Mouse (Mus musculus) limb, embryonic 11.5 days (tissue): ENCODE data around the gene Sulf2. TPM values are rescaled to one million over a fixed set of nuclear protein-coding genes. Genes with fewer than 3 reads are reported as not detected.
A peak's percentile ranks its signal among the peaks of the same experiment; 100 is the strongest.

Experiments used
- ATAC-seq: fragments of 200-750 bp; cut with Nextera tagmentation; 2 replicates; pipeline ENCODE4 v1.8.0; 2017; ENCODE audit warnings: low read depth; ENCODE audit not compliant: insufficient number of reproducible peaks, low FRiP score, low TSS enrichment
- DNase-seq: peaks from one replicate; pipeline ENCODE4 v3.0.0-alpha.2; 2015; ENCODE audit warnings: low spot score
- H3K27ac ChIP-seq: fragments of 300-500 bp; sonication (generic); replicated peaks from 2 replicates; pipeline ENCODE4 v1.5.1; 2014; ENCODE audit warnings: low read depth, mild to moderate bottlenecking, low read length
- H3K27me3 ChIP-seq: fragments of 300-500 bp; sonication (generic); 2 replicates; pipeline ENCODE4 v1.6.1; 2014; ENCODE audit warnings: mild to moderate bottlenecking, low read length, mixed read lengths; ENCODE audit not compliant: control insufficient read depth, insufficient read depth
- H3K36me3 ChIP-seq: fragments of 300-500 bp; sonication (generic); 2 replicates; pipeline ENCODE4 v1.6.1; 2014; ENCODE audit warnings: mild to moderate bottlenecking, low read length, moderate library complexity, mixed read lengths; ENCODE audit not compliant: control insufficient read depth, insufficient read depth
- H3K4me1 ChIP-seq: fragments of 300-500 bp; sonication (generic); 2 replicates; pipeline ENCODE4 v1.6.1; 2014; ENCODE audit warnings: low read length, mixed read lengths; ENCODE audit not compliant: control insufficient read depth, insufficient read depth
- H3K4me2 ChIP-seq: fragments of 300-500 bp; sonication (generic); 2 replicates; pipeline ENCODE4 v1.6.1; 2014; ENCODE audit warnings: low read depth, mild to moderate bottlenecking, moderate library complexity; ENCODE audit not compliant: severe bottlenecking
- H3K4me3 ChIP-seq: fragments of 300-500 bp; sonication (generic); 2 replicates; pipeline ENCODE4 v1.5.1; 2014; ENCODE audit warnings: low read depth, low read length
- H3K9ac ChIP-seq: fragments of 300-500 bp; sonication (generic); 2 replicates; pipeline ENCODE4 v1.6.1; 2014; ENCODE audit warnings: mild to moderate bottlenecking, low read length
- H3K9me3 ChIP-seq: fragments of 300-500 bp; sonication (generic); 2 replicates; pipeline ENCODE4 v1.6.1; 2016; ENCODE audit warnings: low read length; ENCODE audit not compliant: control insufficient read depth
- WGBS: fragments of 180-500 bp; shearing (Covaris S2); extraction: QIAGEN DNeasy Blood & Tissue Kit; methylation state at CpG from one replicate; pipeline ENCODE4 v1.1.7; 2014; 5-methylcytosine and 5-hydroxymethylcytosine counted together
- polyA plus RNA-seq: library from polyadenylated mRNA; unstranded; fragments of >200 nt; fragmentation: Nextera tagmentation; extraction: Ambion mirVana; gene quantifications from 2 replicates; pipeline ENCODE4 v1.2.1, GENCODE M21; 2014

Sulf2 gene
- 193 and 210 TPM in 2 replicates for polyA plus RNA-seq

DNA sequence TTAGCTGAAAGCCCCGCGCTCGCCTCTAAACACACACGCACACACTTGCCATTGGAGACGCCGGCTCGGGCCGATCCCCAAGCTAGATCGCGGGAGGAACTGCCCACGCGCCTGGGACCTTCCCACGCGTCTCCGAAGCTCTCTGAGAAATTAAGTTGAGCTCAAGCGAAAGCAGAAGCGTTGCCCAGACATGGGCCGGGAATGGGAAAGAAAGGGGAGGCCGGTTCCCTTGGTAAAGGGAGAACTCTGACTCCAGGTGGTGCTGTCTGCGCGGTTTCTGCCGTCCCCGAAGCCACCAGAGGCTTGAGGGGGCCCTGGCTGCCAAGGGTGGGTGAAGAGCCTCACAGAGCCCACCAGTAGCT, at the start of gene Sulf2:
Gene Sulf2, minus strand, starts transcription at position 210 of the 362 bp plus-strand sequence.
- no peaks in the 10 kb centered on the region for H3K36me3 ChIP-seq
- peak within 1 kb of the TSS; percentile 92 for H3K4me2 ChIP-seq
- DNase-seq: peak; percentile 90
- no peaks in the 10 kb centered on the region for H3K27me3 ChIP-seq
- under 1% methylated on average over 23 of the region's 23 CpGs for WGBS
- H3K9ac ChIP-seq: peak within 1 kb of the TSS; percentile 99
- H3K4me3 ChIP-seq: peak within 1 kb of the TSS; percentile 87
- no peak; the same call in 1 of the 2 replicates for ATAC-seq
- peaks cover 52% of the 10 kb centered on the region for H3K4me1 ChIP-seq
- H3K27ac ChIP-seq: peak within 1 kb of the TSS; percentile 99
- no peaks in the 10 kb centered on the region; the same call in 1 of the 2 replicates for H3K9me3 ChIP-seq

DNA sequence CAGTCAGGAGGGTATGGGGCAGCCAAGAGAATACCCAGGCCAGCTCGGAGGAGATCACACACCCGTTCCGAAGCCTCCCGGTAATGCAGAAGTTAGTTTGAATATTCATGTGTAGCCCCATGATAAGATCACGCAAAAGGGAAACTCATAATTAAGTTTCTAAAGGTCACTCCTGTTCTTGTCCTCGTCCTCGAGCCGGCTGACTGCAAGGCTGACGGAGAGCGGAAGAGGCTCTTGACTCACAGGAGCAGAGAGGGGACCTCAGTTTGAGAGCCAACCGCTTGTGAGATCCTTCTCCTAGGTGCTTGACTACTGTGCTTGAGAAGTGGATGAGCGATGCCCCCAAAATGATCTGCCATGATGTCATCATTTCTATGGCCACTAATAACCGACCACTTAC, 48.7 kb upstream of the Sulf2 start:
- no peak for ATAC-seq
- Histone ChIP-seq H3K9me3 (no peaks in the 10 kb centered on the region), H3K27me3 (no peaks in the 10 kb centered on the region), H3K9ac (no peak overlapping the region), H3K36me3 (no peaks in the 10 kb centered on the region), H3K27ac (no peak overlapping the region), H3K4me3 (no peak overlapping the region), H3K4me1 (peaks cover 6% of the 10 kb centered on the region; the same call in 1 of the 2 replicates), H3K4me2 (no peak overlapping the region)
- 89% methylated on average over 13 of the region's 13 CpGs for WGBS
- no peak for DNase-seq

DNA sequence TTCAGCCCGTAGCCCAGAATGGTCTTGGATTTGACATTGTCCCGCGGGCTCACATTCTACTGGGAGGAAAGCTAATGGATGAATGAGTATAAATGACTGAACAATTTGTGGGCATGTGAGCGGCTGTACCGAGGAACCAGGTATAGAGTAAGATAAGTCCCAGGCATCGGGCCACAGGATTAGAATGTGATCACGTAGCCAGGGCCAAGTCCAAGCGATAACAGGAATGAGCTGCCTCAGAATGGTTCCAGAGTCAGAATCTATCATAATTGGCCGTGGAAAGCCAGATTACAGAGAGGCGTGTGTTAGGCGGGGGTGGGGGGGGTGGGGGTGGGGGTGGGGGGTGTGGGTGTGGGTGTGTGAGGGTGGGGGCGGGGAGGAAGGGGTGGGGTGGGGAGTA, 48.2 kb upstream of the Sulf2 start:
- WGBS: 85% methylated on average over 12 of the region's 12 CpGs
- Histone ChIP-seq H3K36me3 (no peaks in the 10 kb centered on the region), H3K9ac (no peak overlapping the region), H3K27ac (no peak overlapping the region), H3K27me3 (no peaks in the 10 kb centered on the region), H3K4me2 (no peak overlapping the region), H3K9me3 (no peaks in the 10 kb centered on the region), H3K4me1 (peaks cover 1% of the 10 kb centered on the region), H3K4me3 (no peak overlapping the region)
- no peak for ATAC-seq
- DNase-seq: no peak

- Histone ChIP-seq H3K9ac (no peak overlapping the region), H3K27me3 (no peaks in the 10 kb centered on the region), H3K27ac (no peak overlapping the region), H3K4me2 (no peak overlapping the region), H3K36me3 (no peaks in the 10 kb centered on the region), H3K9me3 (no peaks in the 10 kb centered on the region), H3K4me1 (peaks cover 34% of the 10 kb centered on the region), H3K4me3 (no peak overlapping the region)
- no peak for ATAC-seq
- DNase-seq: no peak
- WGBS: 47% methylated on average over 7 of the region's 7 CpGs
Observed at GRCm38 (mm10) chr2:166197964-166198363, 42.5 kb upstream of the Sulf2 start.

DNA sequence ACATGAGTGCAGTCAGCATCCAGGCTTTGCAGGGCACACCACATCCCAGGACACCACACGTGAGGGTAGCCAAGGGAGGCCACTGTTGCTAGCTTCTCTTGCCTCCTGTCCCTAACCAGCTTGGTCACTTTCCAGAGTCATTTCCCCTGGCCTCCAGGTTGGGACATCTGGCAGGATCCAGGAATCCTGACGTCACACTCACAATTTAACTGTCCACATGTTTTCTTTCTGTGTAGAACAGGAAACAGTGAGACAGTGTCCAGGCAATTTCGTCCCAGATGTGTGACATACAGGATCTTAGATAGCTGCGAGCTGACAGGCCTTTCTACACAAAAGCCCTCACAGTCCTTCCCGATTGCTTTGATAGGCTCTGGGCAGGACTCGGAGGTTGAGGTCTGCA, 41.6 kb upstream of the Sulf2 start:
- H3K27me3 ChIP-seq: no peaks in the 10 kb centered on the region
- ATAC-seq: no peak
- peak overlapping the region; percentile 43; the same call in 1 of the 2 replicates for H3K27ac ChIP-seq
- H3K4me1 ChIP-seq: peaks cover 34% of the 10 kb centered on the region
- H3K9me3 ChIP-seq: no peaks in the 10 kb centered on the region
- no peak overlapping the region for H3K9ac ChIP-seq
- 41% methylated on average over 6 of the region's 6 CpGs for WGBS
- DNase-seq: no peak
- H3K4me2 ChIP-seq: no peak overlapping the region
- H3K36me3 ChIP-seq: no peaks in the 10 kb centered on the region
- no peak overlapping the region for H3K4me3 ChIP-seq

GRCm38 (mm10) chr2:166196080-166196786, 40.8 kb upstream of the Sulf2 start:
- no peaks in the 10 kb centered on the region for H3K27me3 ChIP-seq
- DNase-seq: no peak
- H3K9ac ChIP-seq: no peak overlapping the region
- H3K4me2 ChIP-seq: no peak overlapping the region
- 62% methylated on average over 13 of the region's 13 CpGs for WGBS
- no peak overlapping the region for H3K4me3 ChIP-seq
- peaks cover 34% of the 10 kb centered on the region for H3K4me1 ChIP-seq
- H3K27ac ChIP-seq: no peak overlapping the region; the same call in 1 of the 2 replicates
- ATAC-seq: no peak
- H3K9me3 ChIP-seq: no peaks in the 10 kb centered on the region
- no peaks in the 10 kb centered on the region for H3K36me3 ChIP-seq

GRCm38 (mm10) chr2:166195041-166195440, 39.6 kb upstream of the Sulf2 start:
- Histone ChIP-seq H3K9ac (no peak overlapping the region), H3K4me1 (peaks cover 45% of the 10 kb centered on the region), H3K27ac (no peak overlapping the region), H3K4me2 (no peak overlapping the region), H3K4me3 (no peak overlapping the region), H3K36me3 (no peaks in the 10 kb centered on the region), H3K27me3 (no peaks in the 10 kb centered on the region), H3K9me3 (no peaks in the 10 kb centered on the region)
- 70% methylated on average over 6 of the region's 6 CpGs for WGBS
- ATAC-seq (no peak), DNase-seq (no peak)

DNA sequence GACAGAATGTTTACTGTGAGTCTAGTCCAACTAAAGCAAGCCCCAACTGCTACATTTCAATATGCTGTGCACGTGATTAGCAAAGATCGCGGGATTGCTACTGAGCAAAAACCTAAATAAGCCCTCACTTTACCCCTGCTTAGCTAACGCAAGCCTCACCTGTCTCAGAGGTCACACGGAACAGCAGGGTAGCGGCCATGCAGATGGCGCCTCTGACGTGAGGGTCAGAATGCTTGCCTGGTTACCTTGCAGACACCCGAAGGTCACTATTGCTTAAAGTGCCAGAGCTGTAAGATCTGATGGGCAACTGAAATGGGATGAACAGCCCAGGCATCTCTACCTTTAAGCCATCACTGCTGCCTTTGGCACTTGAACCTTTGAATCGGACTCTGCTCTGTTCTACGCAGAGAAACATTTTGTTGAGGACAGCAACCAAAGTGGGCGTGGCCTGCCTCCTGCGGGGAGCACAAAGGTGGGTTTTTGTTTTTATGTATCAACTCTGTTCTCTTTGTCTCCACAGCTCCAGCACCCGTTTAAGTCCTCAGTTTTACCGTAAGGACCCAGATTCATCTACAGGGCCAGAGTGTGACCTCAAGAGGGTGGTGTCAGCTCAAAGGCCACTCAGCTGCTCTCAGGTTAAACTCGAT, 38.8 kb upstream of the Sulf2 start:
- no peak overlapping the region for H3K27ac ChIP-seq
- no peak for ATAC-seq
- DNase-seq: no peak
- no peaks in the 10 kb centered on the region for H3K36me3 ChIP-seq
- 65% methylated on average over 16 of the region's 16 CpGs for WGBS
- H3K4me3 ChIP-seq: no peak overlapping the region
- no peaks in the 10 kb centered on the region for H3K9me3 ChIP-seq
- no peak overlapping the region for H3K4me2 ChIP-seq
- H3K4me1 ChIP-seq: peaks cover 45% of the 10 kb centered on the region
- no peak overlapping the region for H3K9ac ChIP-seq
- no peaks in the 10 kb centered on the region for H3K27me3 ChIP-seq
